Mouse (Mus musculus) thymus, adult 2 months (tissue): ENCODE results near the gene Abca3.

Experiments used
- CTCF ChIP-seq: fragments of 200-500 bp; IDR thresholded peaks from 2 replicates; pipeline ENCODE4 v1.5.1; 2012; ENCODE audit warnings: mild to moderate bottlenecking, control low read depth, low read length, moderate library complexity, borderline replicate concordance; ENCODE audit not compliant: control insufficient read depth, poor library complexity, insufficient read depth; ENCODE audit errors: extremely low read depth
- POLR2A ChIP-seq: fragments of 200-500 bp; IDR thresholded peaks from 2 replicates; pipeline ENCODE4 v1.6.1; 2012; ENCODE audit warnings: mild to moderate bottlenecking, low read length, control low read depth, moderate library complexity; ENCODE audit not compliant: control insufficient read depth, poor library complexity, insufficient read depth; ENCODE audit errors: extremely low read depth

DNA sequence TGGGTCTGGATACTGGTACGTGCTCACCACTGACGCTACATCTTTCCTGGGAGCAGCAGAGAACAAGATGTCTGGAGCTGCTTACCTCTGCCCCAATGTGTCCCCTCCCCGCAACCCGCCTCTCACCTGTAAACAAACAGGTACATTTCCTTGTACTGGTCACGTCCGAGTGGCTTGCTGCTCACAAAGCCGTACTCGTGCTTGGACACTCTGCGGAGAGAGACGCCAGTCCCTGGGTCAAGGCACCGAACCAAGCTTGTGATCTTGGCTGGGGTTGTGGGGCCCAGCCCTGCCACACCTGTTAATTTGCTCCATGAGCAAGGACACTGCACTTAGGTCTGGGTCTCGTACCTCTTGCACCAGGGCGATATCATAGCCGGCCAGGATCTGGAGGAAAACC, 90.4 kb downstream of the Abca3 start:
- TF ChIP-seq CTCF (no peak), POLR2A (no peak)
